Mouse (Mus musculus) frontal cortex, postnatal 10 days (tissue): ENCODE data around the gene Irf2bpl.
A peak's percentile ranks its signal among the peaks of the same experiment; 100 is the strongest.

ENCODE experiments used
- DNase-seq, 2 experiments: peaks; one replicate each; pipeline ENCODE4 v3.0.0; 2022; ENCODE audit warnings: low spot score in 2 of 2, mixed read lengths in 1 of 2

Irf2bpl gene

DNA sequence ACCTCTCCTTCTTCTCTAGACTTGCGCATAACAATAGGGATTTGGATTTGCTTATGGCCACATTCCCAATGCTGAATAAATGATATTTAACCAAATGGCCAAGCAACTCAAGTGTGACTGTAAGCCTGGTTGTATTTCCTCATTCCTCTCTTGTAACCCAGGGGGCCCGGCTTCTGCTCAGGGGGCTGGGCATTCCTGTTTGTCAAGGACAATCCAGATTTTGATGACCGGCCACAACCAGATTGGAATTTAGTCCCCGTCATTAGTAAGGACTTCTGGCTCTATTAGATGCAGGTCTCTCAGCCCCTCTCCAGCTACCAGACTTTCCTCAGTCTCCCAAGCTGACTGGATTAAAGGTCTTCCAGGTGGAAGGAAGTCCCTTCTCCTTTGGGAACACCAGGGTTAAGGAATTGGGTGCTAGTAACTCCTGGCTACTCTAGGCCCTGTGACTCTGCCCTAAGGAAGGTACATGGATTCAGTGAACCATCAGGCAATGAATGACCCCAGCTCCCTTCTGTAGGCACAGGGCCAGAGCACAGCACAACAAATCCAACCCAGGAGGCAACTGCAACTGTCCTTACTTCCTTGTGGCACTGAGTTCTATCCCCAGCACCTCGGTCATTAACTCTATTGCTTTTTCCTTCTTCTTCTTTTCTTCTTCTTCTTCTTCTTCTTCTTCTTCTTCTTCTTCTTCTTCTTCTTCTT, 20.1 kb downstream of the Irf2bpl start:
- no peak for DNase-seq

DNA sequence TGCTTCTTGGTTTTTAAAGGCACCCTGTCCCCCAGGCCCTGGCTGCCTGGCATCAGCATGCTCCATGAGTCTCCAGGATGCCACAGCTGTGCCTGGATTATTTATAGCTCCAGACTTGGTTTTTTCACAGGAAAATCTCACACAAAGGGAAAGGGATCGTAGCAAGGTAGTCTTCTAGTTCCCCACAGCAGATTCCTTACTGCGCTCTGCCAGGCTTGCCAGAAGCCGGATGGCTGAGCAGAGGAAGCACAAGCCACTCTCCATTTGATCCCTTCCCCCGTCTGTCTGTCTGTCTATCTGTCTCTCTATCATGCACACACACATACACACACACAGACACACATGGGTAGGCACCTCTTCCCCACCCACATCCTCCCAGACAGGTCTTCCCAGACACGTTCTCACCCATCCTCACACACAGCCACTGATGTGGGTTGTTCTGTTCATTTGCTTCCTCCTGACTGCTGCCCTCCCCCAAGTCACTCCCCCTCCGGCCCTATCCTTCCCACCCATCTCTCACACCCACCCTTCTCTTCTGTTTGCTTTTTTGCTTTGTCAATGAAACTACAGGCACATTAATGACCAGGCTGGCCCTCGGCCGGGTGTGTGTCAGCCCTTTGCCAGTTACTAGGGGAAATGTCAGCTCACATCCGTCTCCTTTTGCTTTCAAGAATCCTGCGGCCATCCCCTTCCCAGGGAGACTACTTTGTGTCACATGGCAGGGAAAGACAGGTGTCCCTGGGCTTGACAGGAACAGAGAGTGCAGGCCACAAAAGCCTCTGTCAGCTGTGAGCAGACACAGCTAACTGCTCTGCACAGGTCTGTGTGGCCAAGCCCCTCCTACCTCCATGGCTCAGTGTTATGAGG, 24.4 kb downstream of the Irf2bpl start:
- no peak for DNase-seq

DNA sequence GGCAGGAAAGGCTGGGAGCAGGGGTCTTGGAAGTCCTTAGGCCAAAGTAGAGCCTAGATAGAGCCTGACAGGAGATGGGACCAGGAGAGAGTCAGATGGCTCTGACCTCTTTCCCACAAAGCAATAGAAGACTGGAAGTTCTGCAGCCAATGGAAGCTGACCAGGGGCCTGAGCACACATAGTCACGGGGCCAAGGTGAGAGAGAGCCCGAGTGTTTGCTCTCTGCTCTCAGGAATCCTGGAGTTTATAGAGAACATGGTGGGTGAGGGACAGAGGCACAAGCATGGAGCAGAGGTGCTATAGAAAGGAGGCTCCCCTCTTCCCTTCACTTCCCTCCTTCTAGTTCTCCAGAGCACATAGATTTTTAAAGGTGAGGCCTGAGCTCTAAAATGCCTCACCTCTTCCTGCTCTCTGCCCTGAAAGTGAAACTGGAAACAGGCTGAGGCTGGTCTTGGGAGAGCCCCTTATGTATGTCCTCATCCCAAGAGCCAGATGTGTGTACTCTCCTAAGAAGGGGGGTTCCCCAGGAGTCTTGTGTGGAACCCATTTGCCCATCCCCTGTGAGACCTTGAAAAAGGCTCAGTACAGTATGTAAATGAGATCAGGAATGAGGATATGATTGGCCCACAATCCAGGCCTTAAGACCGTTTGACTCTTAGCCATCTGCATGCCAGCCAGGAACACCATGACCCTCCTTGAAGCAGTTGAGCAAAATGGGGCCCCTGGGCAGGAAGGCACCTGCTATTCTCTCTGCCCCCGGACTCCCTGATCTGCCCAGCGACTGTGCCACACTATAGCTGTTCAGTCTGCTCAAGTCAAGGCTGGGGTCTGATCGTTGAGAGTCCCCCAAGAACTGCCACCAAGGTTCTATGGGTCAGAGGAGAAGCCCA, 25.4 kb downstream of the Irf2bpl start:
- DNase-seq: no peak

GRCm38 (mm10) chr12:86858498-86858897, 26.1 kb downstream of the Irf2bpl start:
- DNase-seq: no peak

- no peak for DNase-seq
These were observed 27.3 kb downstream of the Irf2bpl start for GRCm38 (mm10) chr12:86857290-86857689.

- DNase-seq: peak; percentile 62 to 70
These were observed 28.9 kb downstream of the Irf2bpl start for GRCm38 (mm10) chr12:86855670-86856069.

DNA sequence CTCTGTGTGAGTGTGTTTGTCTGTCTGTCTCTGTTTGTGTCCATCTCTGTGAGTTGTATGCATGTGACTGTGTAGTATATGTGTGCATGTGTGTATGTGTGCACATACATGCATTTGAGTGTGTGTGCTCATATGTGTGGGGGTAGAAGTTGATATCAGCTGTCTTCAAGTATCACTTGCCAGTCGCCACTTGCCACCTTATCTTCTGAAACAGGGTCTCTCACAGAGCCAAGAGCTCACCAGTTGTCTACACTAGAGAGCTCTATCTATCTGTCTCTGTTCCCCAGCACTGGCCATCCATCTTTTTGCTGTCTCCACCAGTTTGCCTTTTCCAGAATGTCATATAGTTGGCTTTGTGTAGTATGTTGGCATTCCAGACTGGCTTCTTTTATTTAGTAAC, 31.1 kb downstream of the Irf2bpl start:
- DNase-seq: no peak

- no peak for DNase-seq
These were observed 33.3 kb downstream of the Irf2bpl start for GRCm38 (mm10) chr12:86851313-86851712.

- DNase-seq: no peak
These were observed 33.9 kb downstream of the Irf2bpl start for GRCm38 (mm10) chr12:86850746-86851145.

- DNase-seq: peak; percentile 26 to 54
These were observed 34.5 kb downstream of the Irf2bpl start for GRCm38 (mm10) chr12:86849945-86850626.

GRCm38 (mm10) chr12:86842866-86843459, 41.6 kb downstream of the Irf2bpl start:
- no peak for DNase-seq

GRCm38 (mm10) chr12:86840526-86840925, 44.1 kb downstream of the Irf2bpl start:
- DNase-seq: no peak

DNA sequence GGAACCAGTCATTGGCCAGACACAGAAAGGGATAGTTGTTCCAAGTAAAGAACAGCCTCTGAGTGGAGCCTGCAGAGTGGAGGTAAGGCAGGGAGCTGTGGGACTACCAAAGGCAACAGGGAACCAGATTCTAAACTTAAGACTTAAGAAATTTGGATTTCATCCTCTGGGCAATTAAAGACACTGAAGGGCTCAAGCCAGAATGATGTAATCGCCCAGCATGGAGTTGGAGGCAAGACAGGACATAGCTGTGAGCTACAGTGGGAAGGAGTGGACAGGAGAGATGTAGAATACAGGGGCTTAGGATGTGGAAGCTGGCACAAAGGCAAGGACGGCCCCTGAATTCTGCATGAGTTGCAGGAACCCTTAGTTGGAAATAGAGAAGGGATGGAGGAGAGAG, 46.4 kb downstream of the Irf2bpl start:
- no peak for DNase-seq

GRCm38 (mm10) chr12:86836431-86837047, 48.1 kb downstream of the Irf2bpl start:
- DNase-seq: peak in 1 of 2 experiments; percentile 67

GRCm38 (mm10) chr12:86835899-86836298, 48.7 kb downstream of the Irf2bpl start:
- DNase-seq: no peak

- no peak for DNase-seq
These were observed 50.2 kb downstream of the Irf2bpl start for GRCm38 (mm10) chr12:86834416-86834772.

- peak in 1 of 2 experiments; percentile 67 for DNase-seq
These were observed 50.7 kb downstream of the Irf2bpl start for GRCm38 (mm10) chr12:86833711-86834415.

GRCm38 (mm10) chr12:86832551-86833182, 51.9 kb downstream of the Irf2bpl start:
- no peak for DNase-seq
